Mouse (Mus musculus): ENCODE measurements around the gene Gimap9.
A peak's percentile ranks its signal among the peaks of the same experiment; 100 is the strongest.

Gene Gimap9

DNA sequence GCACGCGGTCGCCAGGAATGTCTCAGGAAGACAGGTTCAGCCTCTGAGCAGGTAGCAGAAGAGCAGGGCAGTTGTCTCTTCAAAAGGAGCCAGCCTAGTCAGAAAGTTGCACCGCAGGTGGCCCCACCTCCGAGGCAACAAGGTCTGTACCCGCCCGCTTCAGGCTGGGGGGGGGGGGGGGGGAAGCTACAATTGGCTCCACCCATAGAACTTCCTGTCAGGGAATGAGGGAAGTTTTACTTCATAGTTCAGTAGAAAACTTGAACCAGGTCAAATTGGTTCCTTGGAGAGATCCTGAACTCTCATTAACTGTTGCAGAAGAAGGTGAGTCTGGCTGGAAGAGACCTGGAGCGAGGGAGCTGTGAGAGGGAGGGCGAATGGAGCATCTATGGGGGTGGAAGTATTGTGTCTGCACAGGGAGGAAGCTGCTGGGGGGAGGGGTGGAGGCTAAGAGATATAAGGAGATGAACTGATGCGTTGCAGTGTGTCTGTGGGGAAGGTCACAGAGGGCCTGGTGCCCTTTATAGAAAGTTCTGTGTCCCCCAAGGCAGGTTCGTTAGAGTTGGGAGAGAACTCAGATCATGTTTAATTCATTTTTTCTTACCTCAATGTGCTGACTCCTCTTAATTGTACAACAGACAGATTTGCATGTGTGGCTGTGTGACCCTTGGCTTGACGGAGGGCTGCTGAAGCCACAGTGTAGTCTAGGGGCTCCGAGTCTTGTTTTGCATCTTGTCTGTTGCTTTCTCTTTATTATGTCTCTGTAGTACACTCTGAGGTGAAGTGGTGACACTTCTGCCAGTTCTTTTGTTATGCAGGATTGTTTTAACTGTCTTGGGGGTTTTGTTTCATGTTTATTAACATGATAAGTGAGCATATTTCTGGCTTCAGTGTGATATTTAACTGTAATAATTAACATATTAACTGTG, at the start of gene Gimap9:
TSS of gene Gimap9 (plus strand) at position 199 of the 929 bp plus-strand sequence.
- DNase-seq (ENCODE audit: low spot score), result peak; percentile 21

DNA sequence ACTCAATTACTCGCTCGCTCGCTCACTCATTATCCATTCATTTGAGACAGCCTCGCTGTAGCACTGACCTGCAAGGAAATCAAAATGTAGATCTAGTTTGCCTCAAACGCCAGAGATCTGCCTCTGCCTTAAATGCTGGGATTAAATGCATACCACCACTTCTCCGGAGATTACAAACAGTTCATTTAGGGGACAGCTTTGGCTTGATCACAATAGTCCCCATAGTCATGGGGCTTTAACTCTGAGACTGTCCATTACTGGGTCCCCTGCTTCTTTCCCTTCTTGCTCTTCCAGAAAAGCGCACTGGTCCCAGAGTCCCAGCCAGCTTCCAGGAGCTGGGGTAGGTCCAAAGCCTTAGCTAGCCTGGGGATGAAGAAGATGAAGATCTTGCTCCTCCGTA, 49.5 kb upstream of the Gimap9 start, which contains the start of gene AI854703:
TSS of gene AI854703 (plus strand) at position 301 of the 400 bp plus-strand sequence.
- DNase-seq (ENCODE audit: low spot score), result no peak

DNA sequence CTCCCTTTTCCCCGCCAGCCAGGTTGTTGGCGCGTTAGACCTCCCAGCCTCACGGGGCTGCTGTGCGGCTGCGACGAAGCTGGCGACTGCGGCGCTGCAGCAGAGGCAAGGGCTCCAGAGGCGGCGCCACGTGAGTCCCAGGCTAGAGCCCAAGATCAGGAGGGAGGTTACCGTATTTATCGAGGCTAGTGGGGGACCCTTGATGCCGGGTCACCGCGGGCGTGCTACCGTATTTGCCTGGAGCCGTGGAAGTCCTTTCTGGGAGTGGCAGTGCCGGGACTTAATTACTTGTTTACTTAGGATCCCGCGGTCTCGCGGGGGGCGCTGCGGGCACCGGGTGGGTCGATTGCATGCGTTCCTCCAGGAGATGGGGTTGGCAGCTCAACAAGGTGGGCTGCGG, 48.9 kb upstream of the Gimap9 start:
- peak; percentile 54 for DNase-seq (ENCODE audit: low spot score)

DNA sequence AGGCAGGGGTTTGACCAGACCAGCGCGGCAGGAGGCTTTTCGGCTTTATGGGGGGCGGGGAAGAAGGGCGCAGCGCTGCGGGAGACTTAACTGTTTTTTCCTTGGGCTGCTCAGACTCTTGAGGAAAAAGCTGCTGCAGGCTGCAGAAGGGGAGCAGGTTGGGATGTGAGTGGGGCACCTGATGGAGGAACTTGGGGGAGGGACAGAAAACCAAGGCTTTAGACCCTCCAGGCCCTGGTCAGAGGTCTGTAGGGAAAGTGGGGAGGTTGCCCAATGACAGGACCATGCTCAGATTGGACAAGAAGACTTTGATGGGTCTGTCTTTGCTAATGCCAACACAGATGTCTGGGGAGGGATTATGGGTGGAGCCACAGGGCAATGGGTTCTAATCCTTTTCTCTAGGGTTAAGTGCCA, 48.4 kb upstream of the Gimap9 start:
- DNase-seq (ENCODE audit: low spot score), result no peak

DNA sequence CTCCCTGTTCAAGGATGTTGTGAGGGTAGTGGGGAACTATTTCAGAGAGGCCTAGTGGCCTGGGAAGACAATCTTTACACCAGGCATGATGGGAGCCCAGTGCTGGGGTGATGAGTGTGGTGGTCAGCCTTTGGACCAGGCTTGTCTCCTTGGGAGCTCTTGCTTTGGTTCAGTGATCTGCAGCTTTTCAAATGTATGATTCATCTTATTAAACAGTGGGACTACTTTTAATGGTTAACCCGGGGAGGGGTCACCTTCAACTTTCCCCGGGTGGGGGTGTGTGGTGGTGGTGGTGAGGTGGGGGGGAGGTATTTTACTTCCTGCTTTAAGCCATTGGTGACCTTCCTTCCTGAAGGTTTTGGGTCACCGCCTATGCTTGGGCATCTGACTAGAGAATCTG, 47.6 kb upstream of the Gimap9 start:
- DNase-seq (ENCODE audit: low spot score), result no peak

DNA sequence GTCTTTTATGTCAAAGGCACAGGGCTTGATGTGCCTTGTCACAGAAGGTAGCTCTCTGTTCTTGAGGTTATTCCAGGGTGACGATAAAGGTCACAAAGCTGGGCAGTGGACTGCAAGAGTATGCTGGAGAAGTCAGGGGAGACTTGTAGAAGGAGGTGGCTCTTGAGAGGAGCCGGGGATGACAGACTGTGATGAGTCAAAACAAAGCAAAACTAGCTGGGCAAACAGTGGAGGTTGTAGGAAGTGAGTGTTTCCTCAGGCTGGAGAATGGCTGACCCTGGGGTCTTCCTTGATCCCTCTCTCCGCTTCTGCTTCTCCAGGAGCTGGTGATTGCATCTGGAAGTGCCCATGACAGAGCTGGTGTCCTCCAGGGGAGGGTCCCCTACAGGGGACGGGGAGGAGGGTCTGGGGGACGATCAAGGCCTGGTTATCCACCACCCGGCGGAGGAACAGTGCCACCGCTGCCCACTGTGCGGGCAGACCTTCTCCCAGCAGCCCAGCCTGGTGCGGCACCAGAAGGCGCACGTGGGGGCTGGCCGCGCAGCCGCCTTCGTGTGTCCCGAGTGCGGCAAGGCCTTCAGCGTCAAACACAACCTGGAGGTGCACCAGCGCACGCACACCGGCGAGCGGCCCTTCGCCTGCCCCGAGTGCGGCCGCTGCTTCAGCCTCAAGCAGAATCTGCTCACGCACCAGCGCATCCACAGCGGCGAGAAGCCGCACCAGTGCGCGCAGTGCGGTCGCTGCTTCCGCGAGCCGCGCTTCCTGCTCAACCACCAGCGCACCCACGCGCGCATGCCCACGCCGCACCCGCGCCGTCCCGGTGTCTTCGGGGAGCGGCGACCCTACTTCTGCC, 46.9 kb upstream of the Gimap9 start:
- DNase-seq (ENCODE audit: low spot score), result peak; percentile 27

DNA sequence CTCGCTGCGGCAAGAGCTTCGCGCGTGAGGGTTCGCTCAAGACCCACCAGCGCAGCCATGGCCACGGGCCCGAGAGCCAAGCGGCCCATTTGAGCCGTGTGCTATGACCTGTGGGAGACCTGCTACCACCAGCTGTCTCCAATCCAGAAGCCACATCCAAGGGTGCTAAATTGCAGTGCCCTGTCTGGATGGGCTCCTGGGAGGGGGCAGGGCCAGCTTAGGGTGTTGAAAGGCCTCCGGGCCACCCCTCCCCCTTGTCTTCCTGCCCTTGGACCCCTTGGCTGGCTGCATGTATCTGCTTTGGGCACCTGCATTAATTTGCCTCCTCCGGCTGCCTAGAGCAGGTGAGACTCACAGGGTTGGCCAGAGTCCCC, 46.3 kb upstream of the Gimap9 start:
- no peak for DNase-seq (ENCODE audit: low spot score)

DNA sequence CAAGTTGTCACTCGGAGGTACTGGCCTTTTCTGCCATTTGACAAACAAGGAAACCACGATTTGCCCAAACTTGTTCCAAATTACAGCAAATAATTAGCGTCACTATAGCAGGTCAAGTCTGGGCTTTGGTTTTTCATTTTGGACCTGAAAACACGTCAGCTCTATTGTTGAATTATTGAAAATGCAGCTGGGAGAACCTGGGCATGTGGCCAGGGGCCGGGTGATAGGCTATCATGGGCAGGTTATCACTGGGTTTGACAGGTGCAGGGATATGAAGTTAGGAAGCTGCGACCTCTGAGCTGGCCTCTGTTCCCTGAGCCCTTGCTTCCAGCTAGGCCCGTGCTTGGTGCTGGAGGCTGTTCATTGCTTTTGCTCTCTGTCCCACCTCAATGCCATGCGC, 45.1 kb upstream of the Gimap9 start:
- DNase-seq (ENCODE audit: low spot score), result peak; percentile 6

DNA sequence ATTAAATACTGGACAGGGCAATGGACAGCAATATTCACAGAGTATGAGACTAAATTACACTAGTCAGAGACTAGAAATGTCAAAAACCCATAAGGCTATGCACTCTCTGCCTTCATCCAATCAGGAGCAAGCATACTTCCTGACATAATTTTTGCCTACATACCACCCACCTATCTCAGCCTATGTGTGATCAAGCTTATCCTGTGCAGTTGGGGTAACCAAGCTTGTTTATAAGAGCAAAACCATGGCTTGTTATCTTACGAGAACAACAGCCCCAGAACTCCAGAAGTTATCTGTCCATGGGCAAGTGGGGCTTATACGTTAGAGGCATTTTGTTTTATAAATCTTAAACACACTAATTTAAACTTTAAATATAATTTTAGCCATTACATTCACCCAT, 40.8 kb upstream of the Gimap9 start:
- DNase-seq (ENCODE audit: low spot score), result no peak

DNA sequence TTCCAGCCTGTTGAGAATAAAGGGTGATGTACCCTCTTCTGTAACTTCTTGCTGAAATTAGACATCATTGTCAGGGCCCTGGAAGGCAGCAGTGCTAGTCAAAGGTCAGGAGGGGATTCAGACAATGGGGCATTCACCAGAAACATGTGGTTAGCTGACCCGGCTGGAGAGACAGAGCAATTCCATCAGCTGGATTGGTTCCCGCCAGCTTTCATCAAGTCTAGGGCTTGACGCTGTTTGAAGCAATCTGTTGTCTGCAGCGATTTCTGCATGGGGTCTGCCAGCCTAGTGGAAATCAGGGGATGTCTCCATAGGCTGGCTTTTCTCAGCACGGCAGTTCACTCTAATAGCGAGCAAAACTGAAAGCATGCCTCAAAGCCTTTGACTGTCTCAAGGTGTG, 39.4 kb upstream of the Gimap9 start:
- DNase-seq (ENCODE audit: low spot score), result no peak

DNA sequence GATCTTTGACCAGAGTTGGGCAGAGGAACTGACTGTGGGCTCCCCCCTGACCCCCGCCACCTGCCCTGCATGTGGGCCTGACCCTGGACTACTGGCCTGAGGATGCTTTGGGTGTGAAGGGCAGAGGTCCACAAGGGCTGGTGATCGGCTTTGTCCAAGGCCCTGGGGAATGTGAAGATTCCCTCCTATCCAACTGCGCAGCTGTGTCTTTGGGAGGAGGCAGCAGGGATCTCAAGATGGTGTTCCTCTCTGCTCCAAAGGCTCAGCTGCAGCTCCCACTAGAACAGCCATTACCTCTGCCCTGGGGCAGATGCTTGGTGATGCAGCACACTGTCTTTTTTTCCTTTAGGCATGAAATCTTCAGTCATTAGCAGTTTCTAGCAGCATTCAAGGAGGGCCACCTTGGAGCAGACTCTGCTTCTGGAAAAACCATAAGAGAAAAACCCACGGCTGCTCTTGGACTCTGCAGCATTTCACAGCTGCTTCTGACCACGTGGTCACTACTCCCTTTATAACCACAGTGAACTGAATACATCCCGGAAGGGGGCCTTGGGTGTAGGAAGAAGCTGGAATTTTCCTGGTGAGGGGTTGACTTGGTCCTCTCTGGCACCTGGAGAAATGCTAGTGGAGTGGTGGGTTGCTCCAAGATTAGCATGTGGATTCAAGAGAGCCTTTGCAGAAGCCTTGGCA, 38.0 kb upstream of the Gimap9 start:
- no peak for DNase-seq (ENCODE audit: low spot score)

DNA sequence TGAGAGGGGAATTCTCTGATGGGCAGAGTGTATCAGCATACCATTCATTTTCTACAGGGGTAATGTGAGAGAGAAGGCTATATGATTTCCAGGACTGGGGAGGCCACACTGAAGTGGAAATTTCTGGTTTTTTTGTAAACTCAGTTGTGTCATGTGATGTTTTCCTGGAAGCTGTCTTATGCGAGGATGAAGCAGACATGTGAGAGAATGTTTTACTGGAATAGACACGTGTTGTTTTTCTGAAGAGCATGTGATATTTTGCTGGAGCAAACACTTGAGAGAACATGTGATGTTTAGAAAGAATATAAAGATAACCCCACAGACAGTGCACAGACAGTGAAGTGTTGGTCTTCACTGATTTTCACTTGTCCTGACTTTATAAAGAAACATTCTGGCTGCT, 37.4 kb upstream of the Gimap9 start:
- DNase-seq (ENCODE audit: low spot score), result no peak

DNA sequence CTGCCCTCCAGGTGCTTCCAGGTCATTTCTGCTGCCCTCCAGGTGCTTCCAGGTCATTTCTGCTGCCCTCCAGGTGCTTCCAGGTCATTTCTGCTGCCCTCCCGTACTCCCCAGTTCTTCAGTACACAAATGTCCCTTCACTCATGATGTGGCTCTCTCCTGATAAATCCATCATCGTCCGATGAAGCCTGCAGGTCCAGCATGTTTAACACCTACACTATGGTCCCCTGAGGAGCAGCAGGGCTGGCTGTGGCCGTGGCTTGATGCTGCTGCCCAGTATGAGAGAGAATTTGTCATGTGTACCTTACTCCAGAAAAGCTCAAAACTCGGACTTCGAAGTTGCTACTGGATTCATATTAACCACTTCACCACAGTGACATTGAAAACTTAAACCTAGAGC, 34.5 kb upstream of the Gimap9 start:
- no peak for DNase-seq (ENCODE audit: low spot score)

DNA sequence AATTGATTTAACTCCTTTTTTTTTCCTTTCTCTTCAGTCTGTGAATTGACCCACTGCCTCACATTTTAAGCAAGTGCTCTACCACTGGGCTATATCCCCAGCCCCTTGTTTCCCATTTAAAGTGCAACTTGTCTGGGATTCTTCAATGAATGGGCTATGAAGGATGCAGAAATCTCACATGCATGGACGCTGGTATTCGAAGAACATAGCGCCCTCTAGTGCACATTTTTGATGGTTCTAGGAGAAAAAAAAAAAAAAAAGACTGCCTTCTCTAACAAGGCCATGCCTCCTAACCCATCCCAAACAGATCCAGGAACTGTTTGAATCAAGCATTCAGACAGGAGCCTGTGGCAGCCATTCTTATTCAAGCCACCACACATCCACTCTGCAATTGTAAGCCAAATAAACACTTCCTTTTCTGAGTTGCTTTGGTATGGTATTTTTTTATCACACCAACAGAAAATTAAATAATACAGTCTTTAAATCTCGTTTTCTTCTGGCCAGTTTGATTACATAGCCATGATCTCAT, 33.1 kb upstream of the Gimap9 start:
- DNase-seq (ENCODE audit: low spot score), result no peak

DNA sequence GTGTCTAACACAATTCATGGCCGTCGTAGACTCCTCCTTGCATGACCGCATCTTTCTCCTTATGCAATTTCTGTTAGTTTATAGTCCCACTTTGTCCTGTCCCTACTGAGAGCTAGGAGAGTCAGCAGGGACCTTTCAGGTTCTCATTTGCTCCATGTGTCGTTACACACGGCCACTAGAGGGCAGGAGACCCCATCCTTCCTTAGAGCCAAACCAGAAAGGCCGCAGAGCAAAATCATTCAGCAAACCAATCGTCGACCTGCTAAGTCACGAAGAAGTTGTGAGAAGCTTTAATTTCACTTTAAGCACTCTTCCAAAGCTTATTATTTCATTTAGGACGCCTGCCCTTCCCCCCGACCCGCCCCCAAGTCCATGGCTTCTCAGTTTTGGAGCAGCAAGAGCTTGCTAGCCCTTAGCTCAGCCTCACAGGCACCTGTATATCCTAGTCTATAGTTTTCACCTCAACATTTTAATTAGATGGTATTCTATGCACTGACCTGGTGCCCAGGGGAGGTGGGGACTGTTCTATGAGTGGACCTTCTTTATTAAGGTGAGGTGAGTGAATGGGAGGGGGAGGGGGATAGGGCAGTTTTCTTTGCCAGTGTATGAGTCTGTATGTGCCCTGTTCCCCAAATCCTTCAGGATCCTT, 30.1 kb upstream of the Gimap9 start:
- peak; percentile 61 for DNase-seq (ENCODE audit: low spot score)

DNA sequence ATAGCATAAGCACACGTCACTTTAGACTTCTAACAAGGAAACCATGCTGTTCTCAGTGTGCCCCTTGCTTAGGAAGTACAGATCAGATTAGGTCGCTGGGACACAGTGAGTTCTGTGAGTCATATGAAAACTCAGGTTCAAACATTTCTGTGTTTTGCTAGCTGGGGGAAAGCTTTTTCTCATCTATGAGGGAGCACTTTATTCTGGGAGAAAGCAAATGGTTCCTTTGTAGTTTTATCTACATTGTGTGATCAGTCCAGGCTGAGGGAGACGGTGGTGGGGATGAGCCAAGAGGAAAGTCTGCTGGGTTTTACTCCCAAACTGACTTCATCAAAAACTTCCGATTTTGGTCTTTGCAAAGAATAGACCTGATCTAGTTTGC, 29.6 kb upstream of the Gimap9 start:
- no peak for DNase-seq (ENCODE audit: low spot score)

DNA sequence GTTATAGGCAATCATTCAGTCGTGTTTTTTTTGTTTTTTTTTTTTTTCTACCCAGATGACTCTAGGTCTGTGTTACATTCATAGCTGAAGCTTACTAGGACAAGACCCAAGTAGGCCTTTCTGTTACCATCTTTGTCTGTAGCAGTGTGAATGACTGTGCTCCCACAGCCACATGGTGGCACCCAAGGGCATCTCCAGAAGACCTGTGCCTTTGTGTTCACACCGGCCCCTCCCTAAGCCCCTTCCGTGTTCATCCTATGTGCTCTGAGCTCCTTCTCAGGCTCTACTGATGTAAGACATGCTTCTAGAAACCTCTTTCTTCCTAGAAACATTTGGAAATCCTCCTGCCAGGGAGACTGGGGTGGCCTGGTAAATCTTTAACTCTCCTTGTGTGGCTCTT, 28.9 kb upstream of the Gimap9 start, which contains the start of gene Gimap8:
TSS of gene Gimap8 (plus strand) at position 240 of the 400 bp plus-strand sequence.
- DNase-seq (ENCODE audit: low spot score), result peak; percentile 33

DNA sequence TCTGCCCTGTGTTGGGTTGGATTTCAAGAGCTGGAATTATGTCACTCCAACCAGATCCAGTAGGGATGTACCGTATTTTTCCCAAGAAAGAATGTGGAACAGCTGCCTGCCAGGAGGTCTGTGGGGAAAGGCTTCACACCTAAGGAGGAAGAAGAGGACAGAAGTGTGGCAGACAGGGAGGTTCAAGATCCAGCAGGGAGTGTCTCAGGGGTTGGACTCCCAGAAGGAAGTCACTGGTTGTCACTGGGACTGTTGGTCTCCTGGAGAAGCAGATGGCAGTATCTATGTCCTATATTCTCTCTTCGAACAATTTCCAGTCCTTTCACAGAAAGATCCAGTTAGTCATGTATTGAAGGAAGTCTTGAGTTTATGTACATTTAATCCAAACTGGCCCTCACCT, 28.3 kb upstream of the Gimap9 start:
- DNase-seq (ENCODE audit: low spot score), result no peak

DNA sequence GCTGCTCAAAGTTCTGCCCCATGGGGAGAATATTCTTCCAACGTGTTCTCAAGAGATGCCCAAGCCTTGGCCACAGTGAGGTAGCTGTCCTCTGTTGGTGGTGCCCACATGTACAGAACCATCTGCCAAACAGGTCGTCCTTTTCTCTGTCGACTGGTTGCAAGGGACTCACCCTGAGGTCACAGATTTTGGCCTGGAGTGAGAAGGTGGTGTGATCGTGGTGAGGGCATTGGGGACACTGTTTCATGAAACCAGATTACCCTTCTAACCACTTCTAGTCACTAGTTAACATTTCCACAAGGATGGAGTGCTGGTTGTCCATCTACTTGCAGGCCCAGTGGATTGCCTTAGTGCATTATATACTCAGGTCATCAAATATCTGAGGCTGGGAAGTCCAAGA, 27.1 kb upstream of the Gimap9 start:
- DNase-seq (ENCODE audit: low spot score), result no peak

DNA sequence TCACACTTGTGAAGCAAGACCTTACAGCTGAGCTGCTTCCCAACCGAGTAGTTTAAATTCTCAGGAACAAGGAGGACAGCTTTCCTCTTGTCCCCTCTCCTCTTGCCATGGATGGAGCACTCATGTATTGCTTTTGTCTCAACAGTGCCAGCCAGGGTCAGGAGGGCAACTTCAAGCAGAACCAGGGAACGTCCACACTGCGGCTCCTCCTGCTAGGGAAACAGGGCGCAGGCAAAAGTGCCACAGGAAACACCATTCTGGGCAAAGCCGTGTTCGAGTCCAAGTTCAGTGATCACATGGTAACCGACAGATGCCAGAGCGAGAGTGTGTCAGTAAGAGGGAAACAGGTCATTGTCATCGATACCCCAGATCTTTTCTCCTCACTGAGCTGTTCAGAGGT, 25.9 kb upstream of the Gimap9 start:
- DNase-seq (ENCODE audit: low spot score), result no peak

DNA sequence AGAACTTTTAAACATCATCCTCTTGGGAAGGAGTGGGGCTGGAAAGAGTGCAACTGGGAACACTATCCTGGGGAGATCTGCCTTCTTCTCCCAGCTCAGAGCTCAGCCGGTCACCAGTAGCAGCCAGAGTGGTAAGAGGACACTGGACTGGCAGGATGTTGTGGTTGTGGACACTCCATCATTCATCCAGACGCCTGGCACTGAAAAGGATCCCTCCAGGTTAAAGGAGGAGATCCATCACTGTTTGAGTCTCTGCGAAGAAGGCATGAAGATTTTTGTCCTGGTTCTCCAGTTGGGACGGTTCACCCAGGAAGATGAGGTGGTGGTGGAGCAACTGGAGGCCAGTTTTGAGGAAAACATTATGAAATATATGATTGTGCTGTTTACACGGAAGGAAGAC, 17.2 kb upstream of the Gimap9 start:
- no peak for DNase-seq (ENCODE audit: low spot score)

DNA sequence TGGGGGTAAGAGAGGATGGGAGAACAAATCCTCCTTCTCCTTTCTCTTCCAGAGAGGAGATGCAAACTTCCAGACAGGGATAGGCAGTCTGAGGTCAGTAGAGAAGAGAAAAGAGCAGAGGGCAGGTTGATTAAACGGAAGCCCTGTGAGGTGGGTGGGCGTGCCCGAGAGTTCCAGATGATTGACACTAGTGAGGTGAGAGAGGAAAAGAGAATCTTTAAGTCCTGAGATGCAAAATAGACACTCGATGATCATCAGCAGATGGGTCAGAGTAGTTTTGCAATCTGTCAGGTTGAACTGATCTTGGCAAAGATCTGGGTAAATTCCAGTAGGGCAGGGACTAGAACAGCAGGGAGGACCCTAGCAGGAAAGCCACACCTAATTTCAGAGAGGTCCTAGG, 11.2 kb upstream of the Gimap9 start:
- DNase-seq (ENCODE audit: low spot score), result no peak
